Mouse (Mus musculus) stomach, embryonic 15.5 days (tissue): ENCODE measurements around the gene Vps29. TPM values are rescaled to one million over a fixed set of nuclear protein-coding genes. Genes with fewer than 3 reads are reported as not detected.

Source experiments
- ATAC-seq: fragments of 200-750 bp; cut with Nextera tagmentation; 2 replicates; pipeline ENCODE4 v1.8.0; 2017; ENCODE audit warnings: low read depth, moderate number of reproducible peaks, moderate TSS enrichment; ENCODE audit not compliant: insufficient read depth, low FRiP score
- H3K27ac ChIP-seq: fragments of 300-500 bp; sonication (generic); 2 replicates; pipeline ENCODE4 v1.5.1; 2015; ENCODE audit warnings: mild to moderate bottlenecking, inconsistent platforms
- H3K27me3 ChIP-seq: fragments of 300-500 bp; sonication (generic); replicated peaks from 2 replicates; pipeline ENCODE4 v1.6.1; 2015; ENCODE audit warnings: inconsistent platforms
- H3K36me3 ChIP-seq: fragments of 300-500 bp; sonication (generic); 2 replicates; pipeline ENCODE4 v1.6.1; 2015; ENCODE audit warnings: inconsistent platforms
- H3K4me1 ChIP-seq: fragments of 300-500 bp; sonication (generic); 2 replicates; pipeline ENCODE4 v1.6.1; 2015; ENCODE audit warnings: inconsistent platforms
- H3K4me2 ChIP-seq: fragments of 300-500 bp; sonication (generic); 2 replicates; pipeline ENCODE4 v1.6.1; 2015; ENCODE audit warnings: mild to moderate bottlenecking, inconsistent platforms
- H3K4me3 ChIP-seq: fragments of 300-500 bp; sonication (generic); replicated peaks from 2 replicates; pipeline ENCODE4 v1.5.1; 2015; ENCODE audit warnings: inconsistent platforms
- H3K9ac ChIP-seq: fragments of 300-500 bp; sonication (generic); 2 replicates; pipeline ENCODE4 v1.6.1; 2015; ENCODE audit warnings: inconsistent platforms
- H3K9me3 ChIP-seq: fragments of 300-500 bp; sonication (generic); 2 replicates; pipeline ENCODE4 v1.6.1; 2016; ENCODE audit warnings: inconsistent platforms
- WGBS: fragments of 180-500 bp; shearing (Covaris S2); methylation state at CpG from one replicate; pipeline ENCODE4 v1.1.7; 2015; 5-methylcytosine and 5-hydroxymethylcytosine counted together
- polyA plus RNA-seq: library from polyadenylated mRNA; unstranded; fragments of >200 nt; fragmentation: Nextera tagmentation; extraction: Ambion mirVana; gene quantifications from 2 replicates; pipeline ENCODE4 v1.2.1, GENCODE M21; 2015

Vps29 gene
- polyA plus RNA-seq, 1 experiment from 2014 or later: 218 TPM

GRCm38 (mm10) chr5:122403362-122403761 is 49.2 kb downstream of the Vps29 start:
- Histone ChIP-seq H3K27me3 (no peaks in the 10 kb centered on the region), H3K27ac (no peak overlapping the region), H3K9me3 (no peaks in the 10 kb centered on the region), H3K9ac (no peak overlapping the region), H3K36me3 (peaks cover 38% of the 10 kb centered on the region), H3K4me3 (no peak overlapping the region), H3K4me2 (no peak overlapping the region), H3K4me1 (peaks cover 3% of the 10 kb centered on the region)
- no peak for ATAC-seq
- 88% methylated on average over 12 of the region's 12 CpGs for WGBS

DNA sequence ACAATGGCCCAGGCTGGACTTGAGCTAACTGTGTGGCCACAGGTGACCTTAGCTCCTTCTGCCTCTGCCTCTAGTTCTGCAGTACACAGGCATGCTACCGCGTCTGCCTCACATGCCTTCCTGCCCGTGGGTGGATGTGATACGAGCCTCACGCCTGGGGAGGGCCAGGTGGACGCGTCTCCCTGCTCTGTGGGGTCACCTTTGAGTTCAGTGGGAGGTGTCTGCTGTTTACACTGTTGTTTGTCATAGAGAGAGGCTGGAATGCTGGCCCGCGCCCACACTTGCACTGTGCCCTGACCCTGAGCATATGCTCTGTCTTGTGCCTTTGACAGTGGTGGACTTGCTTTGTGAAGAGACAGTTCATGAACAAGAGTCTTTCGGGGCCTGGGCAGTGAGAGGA is 51.4 kb downstream of the Vps29 start:
- no peak overlapping the region for H3K4me2 ChIP-seq
- H3K27me3 ChIP-seq: no peaks in the 10 kb centered on the region
- no peak overlapping the region for H3K27ac ChIP-seq
- no peak overlapping the region for H3K9ac ChIP-seq
- H3K36me3 ChIP-seq: peaks cover 46% of the 10 kb centered on the region
- 82% methylated on average over 10 of the region's 10 CpGs for WGBS
- ATAC-seq: no peak
- no peak overlapping the region for H3K4me3 ChIP-seq
- no peaks in the 10 kb centered on the region for H3K9me3 ChIP-seq
- peaks cover under 1% of the 10 kb centered on the region for H3K4me1 ChIP-seq

- no peak overlapping the region for H3K27ac ChIP-seq
- ATAC-seq: no peak
- peaks cover 28% of the 10 kb centered on the region for H3K36me3 ChIP-seq
- no peaks in the 10 kb centered on the region for H3K27me3 ChIP-seq
- no peak overlapping the region for H3K4me3 ChIP-seq
- no peak overlapping the region for H3K9ac ChIP-seq
- no peak overlapping the region for H3K4me2 ChIP-seq
- peaks cover 7% of the 10 kb centered on the region for H3K4me1 ChIP-seq
- no peaks in the 10 kb centered on the region for H3K9me3 ChIP-seq
- 88% methylated on average over 19 of the region's 19 CpGs for WGBS
Observed at GRCm38 (mm10) chr5:122409692-122410645, 55.8 kb downstream of the Vps29 start.

DNA sequence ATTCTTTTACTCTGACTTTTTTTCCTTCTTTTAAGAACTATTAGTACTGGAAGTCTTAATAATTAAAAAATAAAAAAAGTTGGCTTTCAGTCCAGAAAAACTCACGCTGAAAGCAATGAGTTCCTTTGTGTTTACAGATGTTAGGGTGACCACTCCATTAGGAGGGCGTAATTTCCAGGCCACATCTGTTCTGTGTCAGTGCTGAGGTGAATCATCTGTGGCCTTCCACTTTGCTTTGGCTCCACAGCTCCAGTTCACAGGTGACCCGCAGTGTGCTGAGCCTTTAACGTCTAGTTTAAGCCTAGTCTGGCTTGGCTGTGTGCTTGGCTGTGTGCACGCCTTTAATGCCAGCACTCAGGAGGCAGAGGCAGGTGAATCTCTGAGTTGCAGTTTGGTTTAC is 57.7 kb downstream of the Vps29 start:
- Histone ChIP-seq H3K9ac (no peak overlapping the region), H3K27me3 (no peaks in the 10 kb centered on the region), H3K27ac (no peak overlapping the region), H3K4me1 (peaks cover 7% of the 10 kb centered on the region), H3K9me3 (no peaks in the 10 kb centered on the region), H3K4me2 (no peak overlapping the region), H3K36me3 (peaks cover 9% of the 10 kb centered on the region), H3K4me3 (no peak overlapping the region)
- ATAC-seq: no peak
- WGBS: 48% methylated on average over 5 of the region's 5 CpGs

GRCm38 (mm10) chr5:122412826-122413225 is 58.7 kb downstream of the Vps29 start:
- Histone ChIP-seq H3K4me3 (no peak overlapping the region), H3K9ac (no peak overlapping the region), H3K27ac (0 out of 2 replicates have a peak overlapping the region, but pooled peaks have one; percentile 21), H3K9me3 (no peaks in the 10 kb centered on the region), H3K4me2 (no peak overlapping the region), H3K4me1 (peaks cover 7% of the 10 kb centered on the region), H3K27me3 (no peaks in the 10 kb centered on the region), H3K36me3 (peaks cover 8% of the 10 kb centered on the region; the same call in 1 of the 2 replicates)
- 44% methylated on average over 6 of the region's 6 CpGs for WGBS
- no peak for ATAC-seq

- H3K4me1 ChIP-seq: peaks cover 7% of the 10 kb centered on the region
- WGBS: 81% methylated on average over 5 of the region's 5 CpGs
- H3K36me3 ChIP-seq: peaks cover 8% of the 10 kb centered on the region; the same call in 1 of the 2 replicates
- no peaks in the 10 kb centered on the region for H3K27me3 ChIP-seq
- H3K4me3 ChIP-seq: no peak overlapping the region
- no peak overlapping the region for H3K9ac ChIP-seq
- no peak overlapping the region for H3K4me2 ChIP-seq
- H3K27ac ChIP-seq: no peak overlapping the region
- H3K9me3 ChIP-seq: no peaks in the 10 kb centered on the region
- no peak for ATAC-seq
Observed at GRCm38 (mm10) chr5:122414351-122414750, 60.2 kb downstream of the Vps29 start.

Other genes starting within 250 kb of the Vps29 start
- gene Ccdc63, start 213.5 kb upstream of the Vps29 start, polyA plus RNA-seq: 0.17 TPM in 1 of 2 replicates, not detected in the other
- gene Ppp1cc, start 196.1 kb upstream of the Vps29 start, polyA plus RNA-seq: 224 and 229 TPM in 2 replicates
- 6.1 and 6.2 TPM in 2 replicates for gene Hvcn1, start 147.6 kb upstream of the Vps29 start, polyA plus RNA-seq
- gene Tctn1, start 89.9 kb upstream of the Vps29 start, polyA plus RNA-seq: 4.8 and 5.0 TPM in 2 replicates
- 10.5 and 10.6 TPM in 2 replicates for gene Pptc7, start 70.0 kb upstream of the Vps29 start, polyA plus RNA-seq
- gene Rad9b, start 136 bp upstream of the Vps29 start, polyA plus RNA-seq: 11.4 and 13.8 TPM in 2 replicates
- 63.2 and 69.5 TPM in 2 replicates for gene Gpn3, start 17.5 kb downstream of the Vps29 start, polyA plus RNA-seq
- 54.7 and 59.1 TPM in 2 replicates for gene Fam216a, start 18.0 kb downstream of the Vps29 start, polyA plus RNA-seq
- 142 and 148 TPM in 2 replicates for gene Arpc3, start 37.5 kb downstream of the Vps29 start, polyA plus RNA-seq
- 37.7 and 41.1 TPM in 2 replicates for gene Anapc7, start 67.3 kb downstream of the Vps29 start, polyA plus RNA-seq
- gene Atp2a2, start 147.9 kb downstream of the Vps29 start, polyA plus RNA-seq: 33.5 and 35.7 TPM in 2 replicates